Mouse (Mus musculus) cortical plate, adult 2 months (tissue): ENCODE measurements at regions not wholly inside any gene's neighbourhood (a gene's known extent, or its start where the extent isn't known, plus 50 kb on each side); places are given as distances from the start of the nearest gene placed in this dataset.

ENCODE experiments used
- CTCF ChIP-seq: fragments of 200-500 bp; IDR thresholded peaks from 2 replicates; pipeline ENCODE4 v1.5.1; 2011; ENCODE audit warnings: mild to moderate bottlenecking, control low read depth, low read length; ENCODE audit not compliant: insufficient read depth; ENCODE audit errors: extremely low read depth
- POLR2A ChIP-seq: fragments of 200-500 bp; IDR thresholded peaks from 2 replicates; pipeline ENCODE4 v1.6.1; 2011; ENCODE audit warnings: mild to moderate bottlenecking, low read length, control low read depth; ENCODE audit not compliant: insufficient read depth; ENCODE audit errors: extremely low read depth

DNA sequence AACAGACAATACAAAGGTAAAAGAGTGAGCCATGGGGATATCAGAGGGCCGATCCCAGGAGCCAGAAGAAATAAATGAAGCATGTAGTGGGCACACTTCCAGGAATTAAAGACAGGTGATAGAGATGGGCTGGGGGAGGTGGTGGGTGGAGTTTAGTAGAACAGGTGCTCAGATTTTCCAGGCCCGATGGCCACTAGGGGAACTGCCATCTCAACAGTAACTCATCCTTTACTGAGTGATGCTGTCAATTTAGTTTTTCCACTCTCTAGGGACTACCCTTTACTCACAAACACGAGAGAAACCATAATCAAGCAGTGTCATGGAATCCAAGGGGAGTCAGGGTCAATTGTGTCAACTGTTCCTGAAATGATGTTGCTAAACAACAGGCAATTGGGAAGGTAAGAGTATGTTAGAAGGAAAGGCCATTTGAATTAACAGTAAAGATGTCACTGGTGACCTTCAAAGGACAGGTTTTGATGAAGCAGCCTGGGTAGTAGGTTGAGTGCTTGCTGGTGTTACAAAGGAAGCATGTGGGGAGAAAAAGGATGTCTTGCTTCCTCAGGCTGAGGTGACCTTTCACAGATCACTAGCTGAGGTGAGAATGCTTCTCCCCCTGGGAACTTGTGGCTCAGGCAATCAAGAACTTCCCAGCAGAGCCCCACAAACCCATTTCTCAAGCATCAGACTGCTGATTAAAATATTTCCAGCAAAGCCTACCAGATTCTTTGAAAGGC is 78.4 kb downstream of the Perp start:
- TF ChIP-seq CTCF: no peak
- TF ChIP-seq POLR2A: no peak
